Mouse (Mus musculus): ENCODE data around the gene Crispld2. TPM values are rescaled to one million over a fixed set of nuclear protein-coding genes. Genes with fewer than 3 reads are reported as not detected.
A peak's percentile ranks its signal among the peaks of the same experiment; 100 is the strongest.

The Crispld2 gene
- 6.1 and 6.5 TPM in 2 replicates for polyA plus RNA-seq (2016; fragmentation: Nextera tagmentation; extraction: Ambion mirVana)

DNA sequence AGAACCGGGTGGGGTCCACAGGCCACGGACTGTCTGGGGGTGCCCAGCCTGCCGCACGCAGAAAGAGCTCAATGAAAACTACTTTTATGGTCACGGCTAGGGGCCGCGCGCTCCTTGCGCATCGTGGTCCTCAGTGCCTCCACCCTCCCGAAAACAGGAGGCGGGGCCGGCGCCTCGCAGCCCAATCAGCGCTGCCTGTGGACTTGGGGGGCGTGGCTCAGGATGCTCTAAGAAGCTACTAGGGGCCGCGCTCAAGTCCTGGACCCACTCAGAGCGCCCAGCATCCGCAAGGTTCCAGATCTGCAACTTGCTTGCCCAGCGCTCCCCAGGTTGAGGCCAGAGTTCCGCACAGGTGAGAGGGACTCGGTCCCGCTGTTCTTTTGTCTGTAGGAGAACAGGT is at the start of gene Crispld2:
Gene Crispld2, plus strand, starts transcription at position 190 of the 400 bp plus-strand sequence.
- Histone ChIP-seq H3K4me1 (peaks cover 53% of the 10 kb centered on the region), H3K4me3 (peak within 1 kb of the TSS; percentile 56), H3K27ac (replicated peaks) (peak within 1 kb of the TSS; percentile 2; the same call in 1 of the 2 replicates), H3K9me3 (no peaks in the 10 kb centered on the region), H3K27me3 (replicated peaks; ENCODE audit: low read depth, poor library complexity, severe bottlenecking) (peaks cover 43% of the 10 kb centered on the region), H3K36me3 (replicated peaks) (no peaks in the 10 kb centered on the region)
- under 1% methylated on average over 25 of the region's 25 CpGs for WGBS
- peak; percentile 94 for DNase-seq (ENCODE audit: low spot score)

DNA sequence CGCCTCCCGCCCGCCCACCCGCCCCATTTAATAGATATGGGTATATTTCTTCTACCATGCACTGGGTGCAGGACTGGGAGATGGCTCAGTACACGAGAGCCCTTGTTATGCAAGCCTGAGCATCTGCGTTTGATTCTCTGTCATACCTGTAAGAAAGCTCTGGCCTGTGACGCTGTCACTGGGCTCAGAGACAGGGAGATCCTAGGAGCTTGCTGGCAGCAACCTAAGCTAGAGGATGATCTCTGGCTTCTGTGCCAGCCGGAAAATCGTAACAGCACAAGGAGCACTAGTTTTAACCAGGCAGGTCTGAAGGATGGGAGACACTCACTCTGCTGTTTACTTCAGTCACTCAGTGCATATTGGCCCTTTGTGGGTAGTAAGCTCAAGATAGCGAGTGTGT is 48.6 kb upstream of the Crispld2 start:
- Histone ChIP-seq H3K27me3 (replicated peaks; ENCODE audit: low read depth, poor library complexity, severe bottlenecking) (no peaks in the 10 kb centered on the region), H3K27ac (replicated peaks) (no peak overlapping the region), H3K9me3 (no peaks in the 10 kb centered on the region), H3K4me3 (no peak overlapping the region), H3K4me1 (no peaks in the 10 kb centered on the region), H3K36me3 (replicated peaks) (peaks cover 99% of the 10 kb centered on the region)
- DNase-seq (ENCODE audit: low spot score), result no peak
- WGBS, result 94% methylated on average over 10 of the region's 10 CpGs

- H3K9me3 ChIP-seq, result no peaks in the 10 kb centered on the region
- no peaks in the 10 kb centered on the region for H3K4me1 ChIP-seq
- 69% methylated on average over 9 of the region's 9 CpGs for WGBS
- no peaks in the 10 kb centered on the region for H3K27me3 ChIP-seq (replicated peaks; ENCODE audit: low read depth, poor library complexity, severe bottlenecking)
- H3K27ac ChIP-seq (replicated peaks), result no peak overlapping the region
- peak; percentile 78 for DNase-seq (ENCODE audit: low spot score)
- peaks cover 99% of the 10 kb centered on the region for H3K36me3 ChIP-seq (replicated peaks)
- H3K4me3 ChIP-seq, result no peak overlapping the region
Observed at GRCm38 (mm10) chr8:119944096-119944811, 48.0 kb upstream of the Crispld2 start.

DNA sequence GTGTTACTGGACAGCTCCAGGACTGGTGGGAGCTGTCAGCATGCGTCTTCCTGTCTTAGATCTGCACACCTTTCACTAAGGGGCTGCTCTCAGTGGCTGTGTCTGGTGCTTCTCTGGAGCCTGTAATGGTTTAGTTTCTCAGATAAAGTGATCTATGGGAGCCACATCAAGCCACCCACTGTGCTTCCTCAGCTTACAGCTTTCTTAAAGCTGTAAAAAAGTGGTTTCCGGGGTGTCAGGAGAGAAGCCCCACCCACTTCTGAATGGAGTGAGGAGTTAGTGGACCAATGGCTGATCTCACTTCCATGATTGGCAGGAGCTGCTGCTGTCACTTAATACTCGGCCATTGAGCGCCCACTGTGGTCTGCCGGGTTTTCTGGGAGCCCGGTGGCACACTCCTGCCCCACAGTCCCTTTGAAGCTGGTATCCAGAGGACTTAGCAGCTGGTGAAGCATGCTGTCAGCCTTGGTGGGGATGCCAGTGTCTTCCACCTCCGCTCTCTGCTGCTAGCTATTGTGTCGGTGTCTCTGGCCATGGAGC is 45.8 kb upstream of the Crispld2 start:
- H3K27ac ChIP-seq (replicated peaks), result no peak overlapping the region
- no peak for DNase-seq (ENCODE audit: low spot score)
- H3K4me1 ChIP-seq, result no peaks in the 10 kb centered on the region
- no peaks in the 10 kb centered on the region for H3K27me3 ChIP-seq (replicated peaks; ENCODE audit: low read depth, poor library complexity, severe bottlenecking)
- WGBS, result 85% methylated on average over 8 of the region's 8 CpGs
- no peak overlapping the region for H3K4me3 ChIP-seq
- no peaks in the 10 kb centered on the region for H3K9me3 ChIP-seq
- peaks cover 100% of the 10 kb centered on the region for H3K36me3 ChIP-seq (replicated peaks)

GRCm38 (mm10) chr8:119947653-119948052 is 44.6 kb upstream of the Crispld2 start:
- no peak for DNase-seq (ENCODE audit: low spot score)
- Histone ChIP-seq H3K27me3 (replicated peaks; ENCODE audit: low read depth, poor library complexity, severe bottlenecking) (no peaks in the 10 kb centered on the region), H3K9me3 (no peaks in the 10 kb centered on the region), H3K27ac (replicated peaks) (no peak overlapping the region), H3K4me1 (no peaks in the 10 kb centered on the region), H3K4me3 (no peak overlapping the region), H3K36me3 (replicated peaks) (peaks cover 100% of the 10 kb centered on the region)
- WGBS, result 93% methylated on average over 19 of the region's 19 CpGs

- peaks cover 100% of the 10 kb centered on the region for H3K36me3 ChIP-seq (replicated peaks)
- 91% methylated on average over 15 of the region's 15 CpGs for WGBS
Observed at GRCm38 (mm10) chr8:119948340-119948739, 43.9 kb upstream of the Crispld2 start.

DNA sequence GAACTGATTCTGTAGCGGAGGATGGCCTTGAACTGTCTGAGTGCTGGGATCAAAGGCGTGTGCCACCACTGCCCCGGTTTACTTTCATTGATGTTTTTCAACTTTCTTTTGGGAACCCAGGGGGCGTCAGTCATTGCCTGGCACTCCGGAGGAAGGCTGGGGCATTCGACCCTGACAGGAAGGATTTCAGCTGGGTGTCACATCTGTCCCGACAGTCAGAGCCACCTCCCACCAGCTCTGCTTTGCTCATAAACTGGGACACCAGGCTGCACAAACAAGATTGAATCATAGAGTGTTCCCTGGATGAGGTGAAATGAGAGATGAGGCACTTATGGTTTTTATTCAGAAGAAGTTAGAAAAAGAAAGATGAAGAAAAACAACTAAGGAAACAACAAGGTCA is 40.0 kb upstream of the Crispld2 start:
- Histone ChIP-seq H3K4me1 (no peaks in the 10 kb centered on the region), H3K36me3 (replicated peaks) (peaks cover 100% of the 10 kb centered on the region), H3K27me3 (replicated peaks; ENCODE audit: low read depth, poor library complexity, severe bottlenecking) (no peaks in the 10 kb centered on the region), H3K27ac (replicated peaks) (no peak overlapping the region), H3K9me3 (no peaks in the 10 kb centered on the region), H3K4me3 (no peak overlapping the region)
- DNase-seq (ENCODE audit: low spot score), result no peak
- WGBS, result 85% methylated on average over 7 of the region's 7 CpGs

More at GRCm38 (mm10) chr8:119948340-119948739, 43.9 kb upstream of the Crispld2 start:
- H3K27ac ChIP-seq (replicated peaks), result no peak overlapping the region
- no peaks in the 10 kb centered on the region for H3K27me3 ChIP-seq (replicated peaks; ENCODE audit: low read depth, poor library complexity, severe bottlenecking)
- H3K9me3 ChIP-seq, result no peaks in the 10 kb centered on the region
- DNase-seq (ENCODE audit: low spot score), result no peak
- H3K4me1 ChIP-seq, result no peaks in the 10 kb centered on the region
- H3K4me3 ChIP-seq, result no peak overlapping the region

GRCm38 (mm10) chr8:119952747-119953146 is 39.5 kb upstream of the Crispld2 start:
- Histone ChIP-seq H3K36me3 (replicated peaks) (peaks cover 100% of the 10 kb centered on the region), H3K4me1 (no peaks in the 10 kb centered on the region; the same call in 1 of the 2 replicates), H3K4me3 (no peak overlapping the region), H3K27ac (replicated peaks) (no peak overlapping the region), H3K27me3 (replicated peaks; ENCODE audit: low read depth, poor library complexity, severe bottlenecking) (no peaks in the 10 kb centered on the region), H3K9me3 (no peaks in the 10 kb centered on the region)
- DNase-seq (ENCODE audit: low spot score), result no peak
- WGBS, result 89% methylated on average over 5 of the region's 5 CpGs

DNA sequence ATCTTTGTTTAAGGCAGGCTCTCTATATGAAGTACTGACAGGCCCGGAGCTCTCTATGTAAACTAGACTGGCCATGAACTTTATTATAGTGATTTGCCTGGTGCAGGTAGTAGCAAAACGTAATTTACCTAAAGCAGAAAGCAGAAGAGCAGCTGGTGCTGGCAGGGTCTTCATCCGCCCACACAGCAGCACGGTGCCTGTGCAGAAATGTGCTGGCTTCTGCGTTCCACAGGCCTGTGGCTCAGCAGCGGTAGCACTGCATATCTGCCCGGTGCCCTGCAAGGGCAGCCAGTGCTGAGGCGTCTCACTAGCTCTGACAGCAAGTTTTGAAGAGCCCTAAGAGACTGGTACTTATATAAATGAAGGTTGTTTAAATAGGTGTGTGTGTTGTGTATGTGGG is 36.9 kb upstream of the Crispld2 start:
- H3K4me1 ChIP-seq, result peaks cover 1% of the 10 kb centered on the region
- 95% methylated on average over 8 of the region's 8 CpGs for WGBS
- H3K4me3 ChIP-seq, result no peak overlapping the region
- H3K27ac ChIP-seq (replicated peaks), result no peak overlapping the region
- peaks cover 89% of the 10 kb centered on the region for H3K36me3 ChIP-seq (replicated peaks)
- no peaks in the 10 kb centered on the region for H3K27me3 ChIP-seq (replicated peaks; ENCODE audit: low read depth, poor library complexity, severe bottlenecking)
- no peaks in the 10 kb centered on the region for H3K9me3 ChIP-seq
- no peak for DNase-seq (ENCODE audit: low spot score)

- H3K4me3 ChIP-seq, result no peak overlapping the region
- peaks cover 13% of the 10 kb centered on the region for H3K4me1 ChIP-seq
- no peak overlapping the region for H3K27ac ChIP-seq (replicated peaks)
- peaks cover 61% of the 10 kb centered on the region for H3K36me3 ChIP-seq (replicated peaks)
- 94% methylated on average over 10 of the region's 10 CpGs for WGBS
- no peaks in the 10 kb centered on the region for H3K27me3 ChIP-seq (replicated peaks; ENCODE audit: low read depth, poor library complexity, severe bottlenecking)
- no peaks in the 10 kb centered on the region for H3K9me3 ChIP-seq
- no peak for DNase-seq (ENCODE audit: low spot score)
Observed at GRCm38 (mm10) chr8:119958076-119958475, 34.2 kb upstream of the Crispld2 start.

GRCm38 (mm10) chr8:119960531-119961104 is 31.6 kb upstream of the Crispld2 start:
- H3K27ac ChIP-seq (replicated peaks), result peak overlapping the region; percentile 36; the same call in 1 of the 2 replicates
- H3K4me1 ChIP-seq, result peaks cover 13% of the 10 kb centered on the region
- WGBS, result 61% methylated on average over 5 of the region's 5 CpGs
- no peak overlapping the region for H3K4me3 ChIP-seq
- H3K27me3 ChIP-seq (replicated peaks; ENCODE audit: low read depth, poor library complexity, severe bottlenecking), result no peaks in the 10 kb centered on the region
- H3K36me3 ChIP-seq (replicated peaks), result peaks cover 36% of the 10 kb centered on the region
- no peaks in the 10 kb centered on the region for H3K9me3 ChIP-seq
- no peak for DNase-seq (ENCODE audit: low spot score)

DNA sequence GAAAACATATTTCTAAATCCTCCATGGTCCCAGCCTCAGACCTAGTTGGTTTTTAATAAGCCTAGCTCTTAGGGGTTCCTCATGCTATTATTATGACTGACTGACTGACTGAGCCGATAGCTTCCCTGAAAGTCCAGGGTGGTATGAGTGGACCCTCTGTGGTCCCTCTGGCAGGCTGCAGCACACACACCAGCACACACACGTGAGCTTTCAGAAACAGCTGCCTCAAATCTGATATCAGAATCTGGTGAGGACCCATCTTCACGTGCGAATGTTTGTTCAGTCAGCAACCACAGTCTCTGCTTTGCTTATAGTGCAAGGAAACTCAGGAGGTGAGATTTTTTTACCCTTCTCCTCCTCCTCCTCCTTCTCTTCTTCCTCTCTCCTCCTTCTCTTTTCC is 27.4 kb upstream of the Crispld2 start:
- WGBS, result 88% methylated on average over 4 of the region's 4 CpGs
- Histone ChIP-seq H3K27ac (replicated peaks) (no peak overlapping the region), H3K4me3 (no peak overlapping the region), H3K9me3 (peaks cover 12% of the 10 kb centered on the region), H3K4me1 (peaks cover 13% of the 10 kb centered on the region), H3K27me3 (replicated peaks; ENCODE audit: low read depth, poor library complexity, severe bottlenecking) (no peaks in the 10 kb centered on the region), H3K36me3 (replicated peaks) (no peaks in the 10 kb centered on the region)
- DNase-seq (ENCODE audit: low spot score), result no peak

DNA sequence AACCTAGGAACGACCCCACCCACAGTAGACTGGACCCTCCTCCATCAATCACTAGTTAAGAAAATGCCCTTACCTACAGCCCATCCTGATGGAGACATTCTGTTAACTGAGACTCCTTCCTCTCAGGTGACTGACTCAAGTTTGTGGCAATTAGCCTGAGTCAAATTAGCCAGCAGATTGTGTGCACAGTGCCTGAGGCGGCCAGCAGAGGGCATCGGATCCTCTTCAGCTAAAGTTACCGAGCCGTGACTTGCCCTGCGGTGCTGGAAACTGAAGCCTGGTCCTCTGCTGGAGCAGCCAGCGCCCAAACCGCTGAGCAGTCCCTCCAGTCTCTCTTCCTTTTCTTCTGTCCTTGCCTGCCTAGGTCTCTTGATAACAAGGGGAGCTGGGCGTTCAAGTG is 24.8 kb upstream of the Crispld2 start:
- Histone ChIP-seq H3K4me3 (no peak overlapping the region), H3K4me1 (peaks cover 11% of the 10 kb centered on the region), H3K27me3 (replicated peaks; ENCODE audit: low read depth, poor library complexity, severe bottlenecking) (no peaks in the 10 kb centered on the region), H3K27ac (replicated peaks) (no peak overlapping the region), H3K9me3 (peaks cover 12% of the 10 kb centered on the region), H3K36me3 (replicated peaks) (no peaks in the 10 kb centered on the region)
- whole genome bisulfite sequencing, result 84% methylated on average over 9 of the region's 9 CpGs
- no peak for DNase-seq (ENCODE audit: low spot score)
